Mouse (Mus musculus): ENCODE data around the gene Tmtc4.

DNA sequence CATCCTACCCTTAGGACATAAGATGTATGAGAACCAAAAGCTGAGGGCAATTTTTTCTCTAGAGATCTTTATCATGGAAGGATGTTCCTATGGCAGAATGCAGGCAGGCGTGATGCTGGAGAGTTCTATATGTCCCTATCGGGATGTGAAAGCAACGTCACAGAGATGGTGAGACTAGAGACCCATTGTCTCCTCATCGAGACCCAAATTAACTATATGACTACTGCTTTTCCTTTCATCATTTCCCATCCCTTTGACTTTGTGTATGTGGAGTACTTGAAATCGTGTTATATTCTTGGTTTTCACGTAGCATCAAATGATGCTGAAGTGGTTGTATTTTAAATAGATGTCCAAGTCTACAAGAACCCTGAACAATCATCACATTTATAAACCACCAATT, 70.2 kb downstream of the Tmtc4 start, which contains the start of gene Ggact:
- TF ChIP-seq NRF1 (IDR thresholded peaks at IDR 0.05; ENCODE audit: low read depth, low read length) (no peak), USF1 (IDR thresholded peaks at IDR 0.05; ENCODE audit: low read depth, low read length) (no peak), EP300 (IDR thresholded peaks at IDR 0.05; ENCODE audit: low read length) (no peak), PAX5 (IDR thresholded peaks at IDR 0.05; ENCODE audit: low read length) (no peak), CTCF (conservative IDR thresholded peaks at IDR 0.05 in 1 of 2, IDR thresholded peaks at IDR 0.05 in 1 of 2; ENCODE audit: low read depth in 2 of 2, low read length in 2 of 2) (no peak), ZC3H11A (IDR thresholded peaks at IDR 0.05; ENCODE audit: low read depth, low read length) (no peak), UBTF (IDR thresholded peaks at IDR 0.05; ENCODE audit: low read depth, low read length) (no peak), POLR2A (IDR thresholded peaks at IDR 0.05; ENCODE audit: low read depth, low read length) (no peak), CHD1 (IDR thresholded peaks at IDR 0.05; ENCODE audit: low read depth, low read length) (no peak), USF2 (conservative IDR thresholded peaks at IDR 0.05; ENCODE audit: low read depth, low read length) (no peak), MEF2A (IDR thresholded peaks at IDR 0.05; ENCODE audit: borderline replicate concordance, low read depth, low read length) (no peak), E2F4 (IDR thresholded peaks at IDR 0.05; ENCODE audit: insufficient replicate concordance, low read depth, low read length) (no peak), IRF4 (IDR thresholded peaks at IDR 0.05; ENCODE audit: low read depth, low read length) (no peak)

All from CH12.LX (cell line).